ENCODE assay signal across 5 mouse cellular contexts in the genomic region with DNA sequence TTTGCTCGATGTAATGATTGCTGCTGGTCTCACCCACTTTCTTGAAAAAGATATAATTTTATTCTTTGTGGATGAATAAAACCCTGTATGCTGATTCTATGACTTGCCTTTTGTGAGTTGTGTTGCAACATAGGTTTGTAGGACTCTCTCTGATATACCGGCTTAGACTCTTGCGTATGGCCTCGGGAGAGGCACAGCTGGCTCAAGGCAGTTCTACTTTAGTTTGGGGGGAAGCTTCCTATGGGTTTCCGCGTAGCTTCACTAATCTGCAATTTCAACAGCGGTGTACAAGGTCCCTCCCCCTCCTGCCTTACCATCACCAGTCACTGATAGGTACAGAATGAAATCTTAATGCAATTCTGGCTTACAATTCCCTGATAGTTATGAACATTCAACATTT.
"Had no signal": no experiment of that assay in that cellular context is flagged by ENCODE, and none has a peak within 500 bp of the region (broad histone marks: within the 10 kb centered on the region; RNA-seq: fewer than 3 reads in every experiment).

No protein-coding gene starts in this region.

- H3K4me3 ChIP-seq: neural tube, embryonic 13.5 days; neural tube, embryonic 15.5 days; stomach, embryonic 15.5 days had no signal

- H3K27ac ChIP-seq: neural tube, embryonic 13.5 days; neural tube, embryonic 15.5 days; stomach, embryonic 15.5 days; stomach, postnatal 0 days had no signal

- H3K9me3 ChIP-seq: neural tube, embryonic 13.5 days; neural tube, embryonic 15.5 days; stomach, embryonic 15.5 days had no signal

- DNase-seq: thymus, adult 18-20 months had no signal

- H3K27me3 ChIP-seq: neural tube, embryonic 13.5 days; neural tube, embryonic 15.5 days; stomach, embryonic 15.5 days had no signal

- H3K36me3 ChIP-seq: neural tube, embryonic 13.5 days; neural tube, embryonic 15.5 days; stomach, embryonic 15.5 days had no signal

- H3K4me1 ChIP-seq: neural tube, embryonic 15.5 days; stomach, embryonic 15.5 days had no signal
